Mouse (Mus musculus): ENCODE data around the gene Trim3.

The Trim3 gene

DNA sequence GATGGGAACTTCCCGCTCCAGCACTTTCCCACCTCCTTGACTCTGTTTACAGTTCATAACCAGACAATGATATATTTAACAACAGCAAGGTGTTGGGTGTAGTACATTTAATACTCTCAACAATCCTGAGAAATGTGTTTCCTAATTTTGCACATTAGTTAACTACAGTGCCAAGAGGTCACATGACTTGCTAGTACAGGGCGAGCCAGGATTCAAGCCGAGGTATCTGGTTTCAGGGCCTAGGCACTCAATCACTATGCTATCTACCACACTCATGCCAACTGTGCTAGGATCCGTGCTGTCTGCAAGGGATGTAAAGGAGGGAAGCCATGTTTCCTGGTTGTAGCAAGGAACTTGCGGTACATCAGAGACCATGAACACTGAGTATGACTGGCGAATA is 16.8 kb downstream of the Trim3 start:
- in situ Hi-C loops (cut with MboI; ENCODE audit: unreplicated experiment in 2 of 2): loop anchor here in 1 of 2 experiments (25.0 kb wide), 1 partner anchor 204 kb away; the partner anchor contains the start of genes Cnga4 and Fam160a2

DNA sequence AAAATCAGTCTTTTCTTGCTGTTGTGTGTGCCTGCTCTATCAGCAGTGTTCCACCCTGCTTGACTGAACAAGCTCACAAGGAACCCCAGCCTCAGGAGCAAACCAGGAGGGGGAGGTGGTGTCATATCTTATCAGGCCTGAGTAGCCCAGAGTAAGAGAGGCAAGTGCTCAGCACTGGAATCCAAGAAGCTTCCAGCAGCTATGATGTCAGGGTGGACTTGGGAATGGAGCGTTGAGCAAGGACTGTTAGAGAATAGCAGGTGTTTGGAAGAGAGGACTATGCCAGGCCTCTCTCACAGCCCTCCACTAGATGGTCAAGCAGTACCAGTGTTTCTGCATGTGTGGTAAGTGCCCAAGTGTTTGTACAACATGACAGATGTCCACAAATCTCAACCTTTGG is 17.7 kb downstream of the Trim3 start:
- in situ Hi-C loops (cut with MboI; ENCODE audit: unreplicated experiment in 2 of 2): loop anchor here in 1 of 2 experiments (25.0 kb wide), 1 partner anchor 203 kb away; the partner anchor contains the start of genes Cnga4 and Fam160a2

DNA sequence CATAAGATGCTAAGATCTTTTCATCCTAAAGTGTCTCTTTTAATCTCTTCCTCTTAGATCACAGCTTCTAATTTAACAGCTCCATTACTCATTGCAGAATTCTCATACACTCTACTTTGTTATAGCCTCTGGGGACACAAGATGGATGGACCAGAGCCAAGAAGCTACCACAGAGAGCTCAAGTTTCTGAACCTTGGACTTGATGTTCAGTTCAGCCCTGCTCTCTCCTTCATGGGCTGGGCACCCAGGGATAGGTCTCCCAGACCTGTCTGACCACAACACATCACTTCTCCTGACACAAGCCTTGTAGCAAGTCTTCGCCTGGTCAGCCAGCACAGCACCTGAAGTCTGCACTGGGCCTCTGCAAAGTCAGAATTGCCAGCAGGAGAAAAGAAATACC is 19.0 kb downstream of the Trim3 start:
- in situ Hi-C loops (cut with MboI; ENCODE audit: unreplicated experiment in 2 of 2): loop anchor here in 1 of 2 experiments (25.0 kb wide), 1 partner anchor 202 kb away; the partner anchor contains the start of genes Cnga4 and Fam160a2

DNA sequence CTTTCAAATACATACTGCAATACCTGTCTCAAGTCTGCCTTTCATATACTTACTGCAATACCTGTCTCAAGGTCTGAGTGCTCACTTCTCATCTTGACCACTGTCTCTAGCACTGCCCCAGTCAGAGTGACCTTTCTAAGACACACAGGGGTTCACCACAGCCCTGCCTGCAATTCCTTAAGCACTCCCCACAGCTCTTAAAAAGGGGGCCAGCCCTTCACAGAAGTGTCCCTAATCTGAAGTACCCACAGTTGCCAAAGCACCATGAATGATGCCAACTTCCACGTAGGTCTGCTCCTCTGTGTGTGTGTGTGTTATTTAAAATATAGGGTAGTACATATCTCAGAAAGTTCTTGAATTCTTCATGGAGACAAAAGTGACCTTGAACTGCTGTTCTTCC is 21.6 kb downstream of the Trim3 start:
- in situ Hi-C loops (cut with MboI; ENCODE audit: unreplicated experiment in 2 of 2): loop anchor here in 1 of 2 experiments (25.0 kb wide), 1 partner anchor 199 kb away; the partner anchor contains the start of genes Cnga4 and Fam160a2

DNA sequence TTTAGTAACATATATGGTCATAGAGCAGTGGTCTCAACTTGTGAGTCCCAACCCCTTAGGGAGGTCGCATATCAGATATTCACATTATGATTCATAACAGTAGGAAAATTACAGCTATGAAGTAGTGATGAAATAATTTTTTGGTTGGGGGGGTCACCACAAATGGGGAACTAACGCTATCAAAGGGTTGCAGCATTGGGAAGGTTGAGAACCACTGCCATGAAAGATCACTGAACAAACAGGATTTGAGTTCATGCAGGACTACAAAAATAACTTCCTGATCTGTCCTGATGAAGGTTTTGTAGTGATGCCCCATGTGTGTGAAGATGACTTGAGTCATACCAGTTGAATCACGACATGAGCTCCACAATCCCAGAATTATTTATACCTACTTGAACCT is 24.9 kb downstream of the Trim3 start:
- in situ Hi-C loops (cut with MboI; ENCODE audit: unreplicated experiment in 2 of 2): loop anchor here (5.0 to 25.0 kb wide), 3 partner anchors 71 to 196 kb away; partner anchors contain the start of genes Cnga4 (in 1 of the 2) and Fam160a2 (in 1 of the 2)

DNA sequence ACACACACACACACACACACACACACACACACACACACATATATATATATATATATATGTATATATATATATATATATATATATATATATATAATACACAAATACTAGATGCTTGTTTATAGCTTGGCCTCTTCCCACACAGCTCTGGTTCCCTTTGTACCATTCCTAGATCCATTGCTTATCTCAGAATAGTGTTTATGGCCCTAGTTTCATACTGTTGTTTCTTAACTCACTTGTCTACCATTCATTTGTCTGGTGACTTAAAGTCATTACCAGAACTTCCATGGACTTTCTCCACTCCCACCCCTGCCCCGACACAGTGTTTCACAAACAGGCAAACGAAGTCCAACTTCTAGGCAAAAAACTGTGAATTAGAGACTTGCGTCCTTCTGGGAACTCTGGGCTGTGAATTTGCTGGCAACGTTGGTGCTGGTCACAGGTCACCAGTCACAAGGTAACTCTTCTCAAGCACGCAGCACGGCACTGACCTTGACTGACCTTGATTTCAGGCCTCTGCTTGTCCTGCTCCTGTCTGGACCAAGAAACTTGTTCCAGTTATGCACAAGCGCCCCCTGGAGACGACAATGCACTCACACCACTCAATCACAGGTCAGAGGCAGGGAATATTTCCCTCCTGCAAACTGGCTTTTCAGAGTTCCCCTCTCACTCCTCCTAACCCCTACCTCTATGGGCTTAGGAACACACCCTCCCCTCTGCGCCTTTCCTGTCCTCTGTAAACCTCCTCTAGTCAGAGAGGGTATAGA is 30.3 kb downstream of the Trim3 start:
- in situ Hi-C loops (cut with MboI; ENCODE audit: unreplicated experiment in 2 of 2): loop anchor here (5.0 to 25.0 kb wide), 3 partner anchors 66 to 191 kb away; partner anchors contain the start of genes Cnga4 (in 1 of the 2) and Fam160a2 (in 1 of the 2)

DNA sequence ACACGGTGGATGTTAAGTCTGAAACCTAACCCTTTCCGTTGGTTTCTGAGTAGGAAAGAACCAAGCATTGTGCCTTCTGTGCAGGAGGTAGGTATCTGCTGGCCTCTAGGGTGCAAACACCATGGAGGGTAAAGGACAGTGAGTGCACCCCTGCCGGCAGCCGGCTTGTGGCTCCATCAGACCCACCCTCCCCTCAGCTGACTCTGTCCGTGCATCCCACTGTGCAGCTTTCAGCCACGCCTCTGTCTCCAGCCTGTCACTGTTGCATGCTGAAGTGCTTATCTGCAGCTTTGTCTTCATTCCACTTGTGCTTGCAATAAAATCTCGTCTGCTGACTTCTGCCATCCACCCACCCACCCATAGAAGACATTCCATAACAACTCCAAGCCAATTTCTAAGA is 43.3 kb downstream of the Trim3 start:
- in situ Hi-C loops (cut with MboI; ENCODE audit: unreplicated experiment in 2 of 2): no loop called here

DNA sequence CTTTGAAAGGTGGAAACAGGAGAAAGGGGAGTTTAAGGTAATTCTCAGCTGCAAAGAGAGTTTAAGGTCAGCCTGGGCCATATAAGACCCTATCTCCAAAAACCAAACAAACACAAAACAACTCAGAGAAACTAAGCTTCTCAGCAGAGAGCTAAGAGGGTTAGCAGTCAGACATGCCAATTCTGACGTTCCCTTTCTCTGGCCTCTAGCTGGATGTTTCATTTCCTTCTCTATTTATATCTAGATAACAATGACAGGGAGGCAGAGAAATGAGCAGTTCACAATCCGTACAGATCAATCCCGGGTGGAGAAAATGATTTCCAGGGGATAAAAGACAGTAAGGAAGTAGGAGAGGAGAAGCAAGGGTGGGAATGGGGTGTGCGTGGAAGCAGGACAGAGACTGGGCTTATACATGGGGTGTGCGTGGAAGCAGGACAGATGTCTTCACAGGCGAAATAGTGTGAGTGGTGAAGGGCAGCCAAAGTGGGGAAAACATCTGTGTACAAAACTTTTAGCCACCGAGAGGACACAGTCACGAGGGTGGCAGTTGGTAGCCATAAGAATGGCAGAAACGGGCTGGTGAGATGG is 45.0 kb downstream of the Trim3 start:
- in situ Hi-C loops (cut with MboI; ENCODE audit: unreplicated experiment in 2 of 2): no loop called here

DNA sequence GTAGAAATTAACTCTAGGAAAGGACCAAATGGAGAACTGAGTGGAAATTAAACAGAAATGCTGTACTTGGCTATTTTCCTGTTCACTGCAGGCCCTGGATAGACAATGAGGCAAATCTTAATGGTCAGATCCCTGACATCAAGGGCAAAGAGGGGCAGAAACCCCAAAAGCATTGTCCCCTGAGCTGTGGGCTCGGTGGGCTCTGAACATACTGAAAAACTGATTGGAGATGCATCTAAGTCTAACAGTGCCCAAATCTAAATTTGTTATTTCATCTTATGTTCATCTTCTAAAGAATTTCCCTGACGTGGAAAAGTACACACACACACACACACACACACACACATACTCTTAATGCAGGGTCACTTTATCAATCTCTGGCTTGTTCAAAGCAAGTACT is 51.4 kb downstream of the Trim3 start:
- in situ Hi-C loops (cut with MboI; ENCODE audit: unreplicated experiment in 2 of 2): no loop called here

DNA sequence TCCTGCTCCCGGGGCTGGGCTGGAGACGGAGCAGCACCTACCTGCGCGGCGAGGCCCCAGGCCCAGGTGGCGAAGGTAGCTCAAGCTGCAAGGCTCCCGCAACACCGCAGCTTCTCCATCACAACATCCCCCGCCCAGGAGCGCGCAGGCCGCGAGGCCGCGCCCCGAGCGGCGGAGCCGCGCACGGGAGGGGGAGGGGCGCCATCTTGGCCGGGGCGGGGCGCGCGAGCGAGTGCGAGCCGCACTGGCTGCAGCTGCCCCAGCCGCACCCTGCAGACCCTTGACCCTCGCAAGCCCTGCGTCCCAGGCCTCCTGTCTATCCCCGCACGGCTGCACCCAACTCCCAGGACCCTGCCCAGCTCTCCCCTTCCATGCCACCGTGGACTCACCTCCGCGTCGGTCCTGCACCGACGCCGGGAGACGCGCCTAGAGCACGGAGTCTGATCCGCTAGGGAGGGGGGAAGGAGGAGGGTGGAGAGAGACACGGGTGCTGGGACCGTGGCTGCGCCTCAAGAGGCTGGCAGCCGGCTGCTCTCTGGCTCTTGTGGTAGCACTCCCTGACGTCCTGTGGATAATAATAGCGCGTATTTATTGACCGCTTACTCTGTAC is 52.2 kb downstream of the Trim3 start, which contains the start of gene Apbb1:
Gene Apbb1, minus strand, starts transcription at position 560 of the 610 bp plus-strand sequence.
- in situ Hi-C loops (cut with MboI; ENCODE audit: unreplicated experiment in 2 of 2): no loop called here

DNA sequence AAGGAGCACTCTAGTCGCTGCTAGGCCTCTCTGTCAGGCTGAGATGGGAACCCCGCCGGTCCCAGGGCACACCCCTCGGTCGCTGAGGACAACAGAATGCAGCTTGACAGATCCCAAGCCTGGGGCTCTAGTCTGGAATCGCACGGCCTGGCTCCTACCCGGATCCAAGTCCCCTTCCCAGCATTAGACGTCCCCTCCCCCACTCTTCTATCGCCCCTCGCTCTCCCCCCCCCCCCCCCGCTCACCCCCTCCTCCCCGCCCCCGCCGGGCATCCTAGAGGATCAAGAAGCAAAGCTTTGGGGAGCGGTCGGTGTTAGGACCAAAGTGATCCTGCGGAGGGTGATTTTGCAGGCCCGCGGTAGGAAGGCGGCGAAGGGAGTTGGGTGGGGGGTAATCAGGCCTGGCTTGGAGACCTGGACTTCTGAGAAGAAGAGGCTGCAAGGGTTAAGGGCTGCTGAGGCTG is 52.7 kb downstream of the Trim3 start:
- in situ Hi-C loops (cut with MboI; ENCODE audit: unreplicated experiment in 2 of 2): no loop called here

DNA sequence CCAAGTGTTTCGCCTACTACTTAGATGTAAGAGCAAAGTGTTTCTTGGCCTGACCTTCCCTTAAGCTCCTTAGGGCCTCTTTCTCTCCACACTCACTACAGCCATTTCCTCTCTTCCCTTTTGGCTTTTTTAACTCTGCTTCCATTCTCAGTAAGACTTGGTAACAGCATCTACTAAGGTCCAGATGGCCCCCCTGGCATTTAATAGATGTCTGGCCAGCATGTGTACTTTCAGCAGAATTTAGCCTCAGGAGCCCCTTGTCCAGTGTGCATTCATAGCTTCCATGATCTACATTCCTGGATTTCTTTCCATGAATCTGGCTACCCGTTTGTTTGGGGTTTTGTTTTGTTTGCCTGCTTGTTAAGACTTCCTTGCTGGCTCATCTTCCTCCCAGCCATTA is 54.9 kb downstream of the Trim3 start:
- in situ Hi-C loops (cut with MboI; ENCODE audit: unreplicated experiment in 2 of 2): no loop called here

DNA sequence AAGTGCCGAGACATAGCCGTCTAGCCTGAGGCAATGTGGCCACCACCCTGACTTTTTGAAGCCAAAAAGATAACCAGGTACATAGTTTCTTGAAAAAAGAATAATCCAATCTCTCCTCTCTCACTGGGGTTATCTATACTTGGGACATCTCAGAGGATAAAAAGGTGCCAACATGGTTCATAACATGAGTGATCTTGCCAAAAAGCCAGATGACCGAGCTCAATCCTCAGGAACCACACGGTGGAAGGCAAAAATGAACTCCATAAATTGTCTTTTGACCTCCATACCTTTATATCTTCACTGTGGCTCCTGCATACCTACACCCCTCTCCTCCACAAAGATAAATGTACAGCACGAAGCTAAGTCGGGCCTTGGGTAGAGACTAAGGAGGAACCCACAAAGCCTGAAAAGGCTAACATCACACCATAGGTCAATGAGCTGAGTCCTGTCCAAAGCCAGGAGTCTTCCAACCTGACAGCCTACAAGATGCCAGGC is 55.9 kb downstream of the Trim3 start:
- in situ Hi-C loops (cut with MboI; ENCODE audit: unreplicated experiment in 2 of 2): no loop called here

DNA sequence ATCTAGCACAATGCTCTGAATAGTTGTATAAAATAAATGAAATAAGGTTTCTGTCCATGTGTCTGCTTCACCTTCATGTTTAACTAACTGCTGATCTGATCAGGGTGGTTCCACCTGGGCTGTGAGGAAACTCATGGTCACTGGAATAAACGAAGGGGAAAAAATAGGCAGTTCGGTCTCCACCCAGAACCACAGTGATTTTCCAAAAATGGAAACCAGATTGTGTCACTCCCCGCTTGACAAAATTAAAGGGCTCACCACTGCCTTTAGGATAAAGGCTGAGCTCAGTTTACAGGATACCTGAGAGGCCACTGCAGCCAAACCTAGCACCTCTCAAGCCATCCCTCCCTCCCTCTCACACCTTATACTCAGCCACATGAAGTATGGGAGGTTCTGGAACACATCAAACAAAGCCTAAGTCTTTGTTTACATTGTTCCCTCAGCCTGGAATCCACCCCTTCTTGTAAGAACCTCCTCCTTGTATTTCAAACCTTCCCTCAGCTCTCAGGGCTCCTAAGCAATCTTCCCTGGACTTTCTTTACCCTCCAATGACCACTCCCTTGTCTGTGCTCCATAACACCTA is 57.1 kb downstream of the Trim3 start:
- in situ Hi-C loops (cut with MboI; ENCODE audit: unreplicated experiment in 2 of 2): no loop called here

DNA sequence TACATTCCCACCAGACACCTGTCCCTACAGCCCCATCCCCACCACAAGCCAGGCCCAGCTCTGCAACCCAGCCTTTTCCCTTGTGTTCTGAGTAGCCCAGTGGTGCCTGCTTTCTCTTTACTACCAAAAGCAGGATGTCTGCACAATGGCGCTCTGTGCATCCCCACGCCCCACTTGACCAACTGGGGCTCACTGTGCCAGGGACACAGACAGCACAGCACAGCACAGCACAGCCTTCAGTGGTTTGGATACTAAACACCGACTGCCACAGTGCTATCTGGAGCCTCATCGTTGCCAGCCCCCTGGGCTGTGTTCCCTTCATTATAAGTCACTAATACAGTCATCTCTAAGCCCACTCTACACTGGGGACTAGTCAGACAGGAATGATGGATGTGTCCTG is 58.8 kb downstream of the Trim3 start:
- in situ Hi-C loops (cut with MboI; ENCODE audit: unreplicated experiment in 2 of 2): no loop called here

DNA sequence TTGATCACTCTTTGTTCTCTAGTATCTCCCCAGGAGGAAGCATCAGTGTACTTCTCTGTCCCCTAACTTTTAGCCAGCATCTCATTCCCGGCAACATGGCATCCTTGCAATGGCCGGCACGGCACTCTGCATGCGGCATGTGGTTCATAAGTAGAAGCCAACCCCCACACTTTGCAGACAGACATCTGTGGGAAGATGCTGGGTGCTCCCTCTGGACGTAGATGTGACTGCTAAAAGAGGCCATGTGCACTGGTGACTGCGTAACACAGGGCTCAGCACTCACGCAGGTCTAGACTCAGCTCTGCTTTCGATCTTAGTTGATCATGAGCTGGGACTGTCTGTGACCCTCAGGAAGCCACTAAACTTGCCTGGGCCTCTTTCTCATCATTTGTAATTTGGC is 60.4 kb downstream of the Trim3 start:
- in situ Hi-C loops (cut with MboI; ENCODE audit: unreplicated experiment in 2 of 2): no loop called here

DNA sequence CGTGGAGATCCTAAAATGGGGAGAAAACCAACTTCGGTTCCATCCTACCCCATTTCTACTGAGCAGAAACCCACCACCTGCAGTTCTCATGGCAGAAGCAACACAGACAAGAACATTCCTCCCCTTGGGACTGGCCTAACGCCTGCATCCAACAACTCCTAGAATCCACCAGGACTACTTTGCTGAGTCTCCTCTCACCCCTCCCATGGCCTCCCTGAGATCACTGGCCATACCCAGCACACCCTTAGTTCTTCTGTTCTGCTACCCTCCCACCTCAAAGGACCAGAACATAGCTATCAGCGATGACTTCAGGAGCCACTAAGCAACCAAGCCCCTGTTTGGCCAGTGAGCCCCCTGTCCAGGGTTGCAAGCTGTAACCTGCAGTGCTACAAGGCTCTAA is 62.6 kb downstream of the Trim3 start:
- in situ Hi-C loops (cut with MboI; ENCODE audit: unreplicated experiment in 2 of 2): no loop called here

DNA sequence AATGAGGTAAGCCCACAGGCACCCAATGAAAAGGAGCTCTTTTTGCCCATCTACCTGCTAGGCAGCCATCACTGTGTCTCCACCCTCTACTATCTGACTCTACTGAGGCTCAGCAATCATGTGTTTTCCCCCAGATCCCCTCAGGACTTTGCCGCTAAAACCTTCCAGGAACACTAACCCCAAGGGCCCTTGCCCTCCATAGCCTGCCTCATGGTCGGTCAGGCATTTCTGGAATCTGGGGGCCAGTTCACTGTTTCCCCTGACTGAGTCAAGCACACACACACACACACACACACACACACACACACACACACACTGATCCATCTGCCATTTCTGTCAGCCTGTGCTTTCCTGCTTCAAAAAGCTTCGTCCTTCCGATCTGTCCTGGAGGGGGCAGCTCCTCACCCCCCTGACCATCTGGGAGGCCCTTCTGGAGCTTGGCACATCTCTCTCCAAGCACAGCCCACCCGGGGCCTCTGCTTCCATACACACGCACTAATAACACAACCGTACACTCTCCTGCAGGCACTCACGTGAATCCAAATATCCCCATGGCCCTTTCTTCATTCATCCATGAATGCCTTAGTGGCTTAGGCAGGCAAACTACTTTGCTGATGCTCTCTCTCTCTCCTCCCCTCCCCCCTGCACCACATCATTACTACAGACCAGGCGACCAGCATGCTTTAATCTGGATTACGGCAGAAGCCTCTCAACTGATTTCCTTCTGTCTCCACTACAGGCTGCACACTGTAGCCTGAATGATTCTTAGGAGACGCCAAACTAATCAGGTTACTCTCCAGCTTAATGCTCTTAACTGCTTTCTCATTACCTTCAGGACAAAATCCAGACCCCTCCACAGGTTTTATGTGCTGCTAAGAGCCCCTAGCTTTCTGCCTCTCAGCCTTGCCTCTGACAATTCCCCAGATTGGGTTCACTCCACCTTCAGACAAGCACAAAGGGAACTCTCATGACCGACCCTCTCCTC is 63.6 kb downstream of the Trim3 start:
- in situ Hi-C loops (cut with MboI; ENCODE audit: unreplicated experiment in 2 of 2): no loop called here

DNA sequence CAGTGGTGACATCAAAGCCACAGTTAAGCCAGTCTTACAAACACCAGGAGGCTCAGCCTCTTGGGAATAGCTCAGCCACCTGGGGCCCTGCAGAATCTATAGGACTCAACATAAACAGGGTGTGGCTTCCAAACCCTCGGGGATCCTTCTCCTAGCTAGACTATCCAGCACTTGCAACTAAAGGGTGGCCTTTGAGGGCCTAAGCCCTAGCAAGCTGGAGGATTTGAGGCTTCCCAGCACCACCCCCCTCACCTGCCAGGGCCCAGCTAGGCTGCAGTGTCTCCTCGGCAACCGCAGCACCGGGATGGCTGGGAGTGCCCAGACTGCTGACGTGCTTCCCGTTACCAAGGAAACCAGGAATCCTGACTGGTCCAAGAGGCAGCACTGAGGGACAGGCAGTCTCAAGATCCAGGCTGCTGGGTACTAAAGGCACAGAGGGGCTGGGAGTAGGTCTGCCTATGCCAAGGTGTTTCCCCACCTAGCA is 64.3 kb downstream of the Trim3 start:
- in situ Hi-C loops (cut with MboI; ENCODE audit: unreplicated experiment in 2 of 2): no loop called here
